Mouse (Mus musculus) embryonic fibroblast, embryonic 13.5 days (primary cell): ENCODE results near the gene Cfap157.

Experiments
- CTCF ChIP-seq: IDR thresholded peaks from 2 replicates; pipeline ENCODE4 v1.5.1; 2011; ENCODE audit warnings: mild to moderate bottlenecking, control low read depth, low read length, moderate library complexity, borderline replicate concordance; ENCODE audit not compliant: insufficient read depth
- POLR2A ChIP-seq: IDR thresholded peaks from 2 replicates; pipeline ENCODE4 v1.6.1; 2011; ENCODE audit warnings: low read depth, mild to moderate bottlenecking, control low read depth, low read length, moderate library complexity

DNA sequence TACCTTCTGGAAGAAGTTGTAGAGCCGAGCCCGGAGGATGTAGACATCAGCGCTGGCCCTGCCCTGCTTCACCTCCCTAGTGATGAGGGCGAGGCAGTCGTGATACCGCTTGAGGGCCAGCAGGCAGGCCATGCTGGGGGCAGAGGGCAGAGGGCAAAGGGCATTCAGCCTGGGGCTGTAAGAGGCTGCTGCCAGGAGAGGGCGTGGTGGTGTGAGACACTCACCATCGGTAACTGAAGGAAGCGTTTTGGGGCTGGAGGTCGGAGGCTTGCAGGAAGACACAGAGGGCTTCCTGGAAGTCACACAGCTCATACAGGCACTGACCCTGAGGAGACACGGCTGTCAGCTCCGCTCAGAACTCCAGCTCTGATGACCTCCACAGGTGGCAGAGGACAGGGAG lies 12.3 kb downstream of the Cfap157 start:
- TF ChIP-seq CTCF (no peak), POLR2A (no peak)
